Mouse (Mus musculus) large intestine, adult 2 months (tissue): ENCODE results near the gene Spag8. TPM values are rescaled to one million over a fixed set of nuclear protein-coding genes. Genes with fewer than 3 reads are reported as not detected.
A peak's percentile ranks its signal among the peaks of the same experiment; 100 is the strongest.

Experiments used
- DNase-seq: peaks from one replicate; pipeline ENCODE4 v3.0.0-alpha.2; 2012; ENCODE audit warnings: low read depth, low spot score
- WGBS: fragments of 180-500 bp; shearing (Covaris S2); methylation state at CpG from one replicate; pipeline ENCODE4 v1.1.7; 2018; 5-methylcytosine and 5-hydroxymethylcytosine counted together
- polyA plus RNA-seq: library from polyadenylated mRNA; depleted of rRNA; stranded (reverse); fragments of >200 nt; gene quantifications from 2 replicates; pipeline ENCODE4 v1.2.3, GENCODE M21; 2012

Gene Spag8
- polyA plus RNA-seq, 1 experiment, result 0.38 TPM

DNA sequence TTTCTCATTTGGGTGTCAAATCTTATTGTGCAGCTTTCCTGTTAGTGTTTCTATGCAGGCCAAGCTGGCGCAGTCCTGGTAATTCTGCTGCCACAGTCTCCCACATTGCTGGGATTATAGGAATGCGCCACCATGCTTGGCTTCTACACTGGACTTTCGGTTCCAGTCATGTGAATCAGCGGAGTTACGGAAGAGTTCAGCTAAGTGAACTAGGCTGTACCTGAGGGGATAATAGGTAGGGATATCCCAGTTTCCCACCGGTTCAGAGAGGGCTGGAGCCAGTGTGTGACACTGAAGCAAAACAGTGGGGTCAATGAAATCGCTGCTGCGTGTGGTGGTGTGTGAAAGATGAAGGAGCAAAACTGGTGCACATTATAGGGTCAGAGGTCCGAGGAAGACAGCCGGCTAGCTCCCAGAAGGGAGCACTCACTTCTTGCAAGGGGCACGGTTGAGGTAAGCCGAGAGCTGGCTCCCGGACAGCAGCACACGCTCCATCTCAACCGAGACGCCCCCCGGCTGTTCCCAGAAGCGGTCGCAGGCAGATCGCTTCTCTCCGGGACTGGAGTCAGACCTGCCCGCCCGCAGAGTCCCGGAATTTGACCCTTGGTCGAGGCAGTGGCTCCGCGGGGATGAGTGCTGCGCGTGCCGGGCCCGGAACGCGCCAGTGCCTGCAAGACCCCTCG is 2.4 kb upstream of the Spag8 start:
- 3% methylated on average over 34 of the region's 34 CpGs for WGBS
- DNase-seq, result no peak

DNA sequence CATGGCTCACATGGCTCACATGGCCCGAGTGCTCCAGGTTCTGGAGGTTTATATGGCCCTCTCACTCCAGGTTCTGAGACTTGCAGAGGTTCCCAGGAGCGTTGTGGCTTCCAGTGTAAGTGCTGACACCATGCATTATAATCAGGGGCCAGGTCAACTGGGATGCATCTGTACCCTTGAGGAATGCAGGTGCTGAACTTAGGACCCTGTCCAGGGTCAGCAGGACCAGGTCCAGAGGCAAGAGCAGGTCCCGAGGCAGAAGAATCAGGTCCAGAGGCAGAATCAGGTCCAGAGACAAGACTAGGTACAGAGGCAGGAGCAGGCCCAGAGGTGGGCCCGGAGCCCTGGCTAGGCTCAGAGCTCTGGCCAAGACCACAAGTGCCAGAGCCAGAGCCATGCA is 668 bp downstream of the Spag8 start:
- 87% methylated on average over 4 of the region's 4 CpGs for WGBS
- DNase-seq, result no peak

DNA sequence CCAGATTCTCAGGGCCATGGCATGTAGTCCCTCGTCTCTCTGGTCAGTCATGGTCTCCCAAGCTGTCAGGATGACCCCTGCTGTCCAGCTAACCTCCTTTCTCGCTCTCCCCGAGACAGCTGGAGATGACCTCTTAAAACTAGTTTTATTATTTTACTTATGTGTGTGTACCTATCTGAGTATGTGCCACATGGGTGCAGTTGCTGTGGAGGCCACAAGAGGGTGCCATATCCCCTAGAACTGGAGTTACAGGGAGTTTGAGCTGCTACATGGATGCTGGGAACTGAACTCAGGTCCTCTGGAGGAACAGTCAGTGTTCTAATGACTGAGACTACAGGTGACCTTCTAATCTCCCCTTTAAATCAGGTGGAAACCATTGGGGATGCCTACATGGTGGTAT is 3.6 kb downstream of the Spag8 start:
- no peak for DNase-seq

DNA sequence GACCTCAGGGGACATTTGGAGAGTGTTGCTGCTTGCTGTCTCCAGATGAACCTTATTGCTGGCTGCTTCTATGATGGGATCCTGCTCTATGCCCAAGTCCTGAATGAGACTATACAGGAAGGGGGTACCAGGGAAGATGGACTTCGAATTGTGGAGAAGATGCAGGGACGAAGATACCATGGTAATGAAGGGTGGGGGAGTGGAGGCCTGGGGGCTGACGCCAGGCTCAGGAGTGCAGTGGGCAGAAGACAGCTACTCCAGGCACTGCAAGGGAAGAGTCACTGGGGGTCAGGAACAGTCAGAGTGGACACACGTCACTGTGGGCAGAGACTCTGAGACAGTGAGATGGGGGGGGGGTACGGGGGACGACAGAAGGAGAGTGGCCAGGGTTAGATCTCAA is 12.9 kb downstream of the Spag8 start:
- no peak for DNase-seq
- 85% methylated on average over 6 of the region's 6 CpGs for WGBS

More for the DNA sequence above, 3.6 kb downstream of the Spag8 start:
- 91% methylated on average over 3 of the region's 3 CpGs for WGBS

DNA sequence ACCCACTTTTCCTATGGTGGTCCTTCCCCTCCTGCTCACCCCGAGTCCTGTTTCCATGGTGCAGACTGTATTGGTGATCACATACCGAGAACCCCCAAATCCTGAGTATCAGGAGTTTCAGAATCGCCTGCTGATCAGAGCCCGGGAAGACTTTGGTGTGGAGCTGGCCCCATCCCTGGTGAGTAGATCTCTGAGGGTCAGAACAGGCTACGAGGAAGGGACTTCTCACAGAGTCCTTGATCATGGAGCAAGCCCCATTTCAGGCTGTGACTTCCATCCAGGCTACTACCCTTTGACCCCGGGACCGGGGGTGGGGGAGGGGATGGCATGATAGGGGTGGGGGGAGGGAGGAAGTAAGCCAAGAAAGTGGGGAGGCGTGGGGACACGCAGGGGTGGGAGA is 13.3 kb downstream of the Spag8 start:
- no peak for DNase-seq

DNA sequence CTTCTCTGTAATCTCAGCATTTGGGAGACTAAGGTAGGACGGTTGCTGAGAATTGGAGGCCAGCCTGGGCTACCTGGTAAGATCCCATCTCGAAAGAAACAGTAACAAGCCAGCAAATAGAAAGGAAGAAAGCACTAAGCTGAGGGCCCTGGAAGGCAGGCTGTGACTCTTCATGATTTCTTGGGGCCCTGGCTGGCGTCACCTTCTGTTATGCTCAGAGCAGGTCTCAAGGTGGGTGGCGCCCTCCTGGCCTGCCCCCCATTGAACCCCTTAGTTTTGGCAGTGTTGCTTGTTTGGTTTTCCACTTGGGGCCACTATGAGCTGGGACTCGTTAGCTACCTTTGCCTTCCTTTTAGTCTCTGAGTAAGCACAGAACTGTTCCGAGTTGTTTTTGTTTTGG is 16.6 kb downstream of the Spag8 start:
- 72% methylated on average over 6 of the region's 6 CpGs for WGBS
- no peak for DNase-seq

More for the DNA sequence above, 13.3 kb downstream of the Spag8 start:
- WGBS, result 65% methylated on average over 9 of the region's 9 CpGs

DNA sequence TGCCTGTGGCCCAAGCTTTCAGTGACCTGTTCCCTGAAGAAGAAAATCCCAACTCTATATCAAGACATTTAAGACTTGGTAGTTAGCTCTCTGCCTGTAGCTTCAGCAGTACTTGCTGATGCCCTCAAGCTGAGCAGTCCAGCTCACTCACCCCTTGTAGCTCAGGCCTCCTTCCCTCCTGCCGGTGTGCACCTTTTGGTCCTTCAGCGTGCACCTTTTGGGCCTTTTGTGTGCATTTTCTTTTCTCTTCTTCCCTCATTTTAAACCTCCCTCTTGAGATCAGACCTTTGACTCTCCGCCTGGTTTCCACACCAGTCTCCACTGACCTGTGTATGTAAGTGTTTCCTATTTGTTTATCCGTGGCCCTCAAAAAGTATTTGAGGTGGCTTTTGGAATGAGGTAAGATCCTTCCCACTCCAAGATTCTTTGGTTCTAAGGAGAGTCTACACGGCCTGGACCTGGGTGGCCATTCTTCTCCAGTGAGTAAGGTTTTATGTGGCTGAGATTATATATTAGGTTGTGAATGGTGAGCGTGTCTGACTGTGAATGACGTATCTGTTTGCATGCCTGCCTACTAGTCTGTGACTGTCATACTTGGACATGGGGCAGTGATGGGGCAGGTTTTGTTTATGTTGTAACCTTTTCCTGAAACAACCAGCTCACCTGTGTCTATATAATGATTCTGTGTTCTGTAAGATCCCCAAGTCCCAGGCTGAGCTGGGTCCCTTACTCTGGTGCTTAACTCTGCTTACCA is 18.6 kb downstream of the Spag8 start:
- WGBS, result 73% methylated on average over 7 of the region's 7 CpGs
- DNase-seq, result no peak

DNA sequence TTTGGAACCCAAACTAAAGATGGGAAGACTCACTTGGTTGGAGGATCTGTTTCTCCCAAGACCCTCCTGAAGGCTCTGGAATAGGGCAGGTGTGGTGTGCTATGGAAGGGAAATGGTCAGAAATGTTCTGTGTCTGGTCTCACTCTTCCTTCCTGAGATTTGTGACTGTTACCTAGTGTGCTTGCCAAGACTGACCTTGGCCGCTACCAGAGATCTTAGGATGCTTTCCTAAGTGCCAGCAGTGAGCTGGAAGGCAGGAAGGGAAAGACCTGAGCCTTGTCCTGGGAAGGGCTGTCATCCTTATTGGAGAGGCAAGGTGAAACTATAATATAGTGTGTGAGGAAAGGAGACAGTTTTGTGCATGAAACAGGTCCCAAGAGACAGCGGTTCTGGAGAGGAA is 19.7 kb downstream of the Spag8 start:
- 72% methylated on average over 2 of the region's 2 CpGs for WGBS
- no peak for DNase-seq

DNA sequence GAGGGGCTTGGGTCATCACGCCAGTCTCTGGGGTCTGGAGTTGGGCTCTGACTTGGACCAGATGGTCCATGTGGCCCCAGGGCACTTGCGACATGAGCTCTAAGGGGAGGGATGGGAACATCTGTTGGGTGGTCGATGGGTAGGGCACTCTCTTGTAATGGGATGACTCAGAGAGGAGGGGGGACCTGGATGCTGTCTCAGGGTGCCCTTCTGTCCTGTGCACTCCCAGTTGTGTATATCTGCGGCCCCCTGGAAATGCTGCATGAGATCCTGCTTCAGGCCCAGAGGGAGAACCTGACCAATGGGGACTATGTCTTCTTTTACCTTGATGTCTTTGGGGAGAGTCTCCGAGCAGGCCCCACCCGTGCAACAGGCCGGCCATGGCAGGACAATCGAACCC is 20.1 kb downstream of the Spag8 start:
- WGBS, result 85% methylated on average over 8 of the region's 8 CpGs
- DNase-seq, result no peak

DNA sequence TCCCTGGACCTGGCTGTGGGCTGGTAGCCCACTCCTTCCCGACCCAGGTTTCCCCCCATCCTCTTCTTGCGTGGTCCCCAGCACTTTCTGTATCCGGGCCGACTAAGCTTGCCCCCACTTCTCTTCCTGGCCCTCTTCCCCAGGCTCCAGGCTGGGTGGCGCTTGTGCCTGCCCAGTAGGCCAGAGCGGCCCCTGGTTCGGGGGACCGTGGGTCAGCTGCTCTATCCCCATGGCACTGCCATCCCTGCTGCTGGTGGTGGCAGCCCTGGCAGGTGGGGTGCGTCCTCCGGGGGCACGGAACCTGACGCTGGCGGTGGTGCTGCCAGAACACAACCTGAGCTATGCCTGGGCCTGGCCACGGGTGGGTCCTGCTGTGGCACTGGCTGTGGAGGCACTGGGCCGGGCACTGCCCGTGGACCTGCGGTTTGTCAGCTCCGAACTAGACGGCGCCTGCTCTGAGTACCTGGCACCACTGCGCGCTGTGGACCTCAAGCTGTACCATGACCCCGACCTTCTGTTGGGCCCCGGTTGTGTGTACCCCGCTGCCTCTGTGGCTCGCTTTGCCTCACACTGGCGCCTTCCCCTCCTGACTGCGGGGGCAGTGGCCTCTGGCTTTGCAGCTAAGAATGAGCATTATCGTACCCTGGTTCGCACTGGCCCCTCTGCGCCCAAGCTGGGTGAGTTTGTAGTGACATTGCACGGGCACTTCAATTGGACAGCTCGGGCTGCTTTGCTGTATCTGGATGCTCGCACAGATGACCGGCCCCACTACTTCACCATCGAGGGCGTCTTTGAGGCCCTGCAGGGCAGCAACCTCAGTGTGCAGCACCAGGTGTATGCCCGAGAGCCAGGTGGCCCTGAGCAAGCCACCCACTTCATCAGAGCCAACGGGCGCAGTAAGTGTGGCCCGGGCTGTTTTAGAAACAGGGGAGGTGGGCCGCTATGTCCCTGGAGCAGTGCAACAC is 21.2 kb downstream of the Spag8 start:
- WGBS, result 49% methylated on average over 42 of the region's 42 CpGs
- no peak for DNase-seq

DNA sequence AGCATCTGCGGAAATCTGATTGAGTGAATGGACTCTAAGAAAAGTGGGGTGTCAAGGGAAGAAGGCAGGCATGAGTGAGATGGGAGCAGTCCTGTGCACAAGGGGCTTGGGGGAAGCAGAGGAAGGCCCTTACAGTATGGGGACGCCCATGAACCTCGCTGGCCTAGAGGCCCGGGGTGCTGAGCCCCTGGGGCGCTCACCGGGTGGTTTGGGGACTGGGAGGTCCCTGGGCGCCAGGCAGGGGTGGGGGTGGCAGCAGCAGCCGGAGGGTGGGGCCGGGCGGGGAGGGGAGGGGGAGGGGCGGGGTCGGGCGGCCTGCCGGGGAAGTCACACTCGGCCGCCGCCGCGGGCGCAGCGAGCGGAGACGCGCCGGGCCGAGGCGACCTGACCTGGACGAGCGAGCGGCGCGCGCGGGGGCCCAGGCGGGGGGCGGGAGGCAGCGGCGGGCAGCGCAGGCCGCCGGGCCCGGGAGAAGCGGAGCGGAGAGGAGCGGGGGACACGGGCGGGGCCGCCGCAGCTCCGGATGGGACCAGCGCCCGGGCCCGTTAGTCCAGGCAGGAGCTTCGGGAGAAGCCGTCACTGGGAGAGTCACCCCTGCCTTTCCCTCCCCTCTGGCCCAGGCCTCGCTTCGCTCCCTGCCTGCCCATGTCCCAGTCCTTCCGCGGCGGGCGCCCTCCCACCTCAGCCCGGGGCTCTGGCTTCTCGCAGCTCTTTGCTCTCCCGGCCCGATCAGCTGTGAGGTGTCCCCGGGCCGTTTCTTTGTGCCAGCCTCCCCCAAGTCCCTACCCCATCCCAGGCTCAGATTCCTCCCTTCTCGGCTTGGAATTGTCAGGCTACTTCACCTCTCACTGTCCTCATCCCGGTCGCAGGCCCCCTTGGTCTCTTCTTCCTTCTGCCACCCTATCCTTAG is 22.1 kb downstream of the Spag8 start, which contains the start of gene Npr2:
Gene Npr2, plus strand, starts transcription at position 890 of the 910 bp plus-strand sequence.
- no peak for DNase-seq
- 4% methylated on average over 55 of the region's 70 CpGs for WGBS

DNA sequence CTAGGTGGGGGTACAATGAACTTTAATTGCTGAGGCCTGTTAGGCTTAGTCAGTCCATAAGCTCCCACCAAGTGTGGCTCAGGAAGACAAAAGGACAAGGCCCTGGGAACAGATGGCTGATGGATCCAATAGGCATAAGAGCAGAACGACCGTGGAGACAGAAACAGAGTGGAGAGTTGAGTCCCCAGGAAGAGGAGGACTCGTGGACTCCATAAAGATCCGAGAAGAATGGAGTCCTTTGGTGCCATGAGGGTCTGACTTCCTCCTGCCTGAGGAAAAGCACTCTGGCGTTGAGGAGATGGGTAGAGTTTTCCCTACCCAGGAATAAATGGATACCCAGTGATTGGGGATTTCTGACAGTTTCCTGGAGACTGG is 22.7 kb downstream of the Spag8 start:
- WGBS, result 42% methylated on average over 5 of the region's 5 CpGs
- DNase-seq, result no peak

DNA sequence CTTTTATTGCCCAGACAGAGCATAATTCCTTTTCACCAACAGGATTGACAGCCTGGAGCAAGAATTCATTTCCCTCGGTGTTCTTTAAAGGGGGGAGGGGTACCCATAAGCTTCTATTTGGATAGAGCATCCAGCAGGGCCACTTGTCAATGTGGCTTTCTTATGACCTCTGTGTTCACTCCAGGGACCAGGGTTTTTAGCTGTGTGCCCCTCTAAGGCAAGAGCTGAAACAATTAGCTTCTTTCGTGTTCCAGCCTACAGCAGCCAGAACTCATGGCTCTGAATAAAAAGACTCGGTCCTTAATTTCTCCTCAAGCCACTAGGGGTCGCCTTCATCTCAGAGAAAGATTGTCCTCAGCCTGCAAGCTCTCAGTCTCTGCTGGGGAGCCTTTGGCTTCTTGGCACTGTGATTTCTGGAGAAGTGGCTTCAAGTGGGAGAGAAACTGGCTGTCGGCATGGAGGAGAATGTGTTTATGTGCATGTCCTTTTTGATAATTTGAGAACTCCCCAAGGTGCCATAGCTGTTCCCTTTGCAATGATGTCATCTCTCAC is 23.3 kb downstream of the Spag8 start:
- DNase-seq, result peak; percentile 60
- WGBS, result 3% methylated on average over 5 of the region's 5 CpGs

DNA sequence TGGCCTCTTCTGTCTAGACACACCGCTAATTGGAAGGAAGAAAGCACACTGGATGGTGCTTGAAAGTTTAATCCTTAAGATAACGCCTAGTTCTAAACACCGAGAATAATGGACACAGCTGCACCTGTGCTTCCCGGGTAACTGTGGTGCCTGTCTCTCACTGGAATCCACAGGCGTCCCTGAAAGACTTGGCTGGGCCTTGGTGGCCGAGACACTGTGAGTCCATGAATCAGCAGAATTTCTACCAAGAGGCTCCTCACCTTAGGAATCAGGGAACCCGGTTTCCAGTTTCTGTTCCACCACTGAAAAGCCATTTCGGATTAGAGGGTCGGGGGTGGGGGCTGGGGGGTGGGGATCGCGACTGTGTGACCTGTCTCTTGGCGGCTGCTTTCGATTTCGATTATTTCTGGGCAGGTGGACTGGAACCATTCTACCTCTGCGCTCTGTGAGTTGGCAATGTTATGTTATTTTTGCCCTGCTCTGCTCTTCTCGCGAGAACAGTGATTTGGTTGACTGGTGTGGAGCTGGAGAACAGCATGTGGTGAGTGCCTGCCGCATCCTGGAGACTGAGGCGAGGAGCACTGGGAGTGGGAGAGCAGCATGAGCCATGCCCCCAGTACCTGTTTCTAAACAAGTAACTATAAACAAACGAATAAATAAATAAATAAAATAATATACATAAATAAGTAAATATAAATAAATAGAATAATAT is 24.1 kb downstream of the Spag8 start:
- 58% methylated on average over 20 of the region's 20 CpGs for WGBS
- no peak for DNase-seq

DNA sequence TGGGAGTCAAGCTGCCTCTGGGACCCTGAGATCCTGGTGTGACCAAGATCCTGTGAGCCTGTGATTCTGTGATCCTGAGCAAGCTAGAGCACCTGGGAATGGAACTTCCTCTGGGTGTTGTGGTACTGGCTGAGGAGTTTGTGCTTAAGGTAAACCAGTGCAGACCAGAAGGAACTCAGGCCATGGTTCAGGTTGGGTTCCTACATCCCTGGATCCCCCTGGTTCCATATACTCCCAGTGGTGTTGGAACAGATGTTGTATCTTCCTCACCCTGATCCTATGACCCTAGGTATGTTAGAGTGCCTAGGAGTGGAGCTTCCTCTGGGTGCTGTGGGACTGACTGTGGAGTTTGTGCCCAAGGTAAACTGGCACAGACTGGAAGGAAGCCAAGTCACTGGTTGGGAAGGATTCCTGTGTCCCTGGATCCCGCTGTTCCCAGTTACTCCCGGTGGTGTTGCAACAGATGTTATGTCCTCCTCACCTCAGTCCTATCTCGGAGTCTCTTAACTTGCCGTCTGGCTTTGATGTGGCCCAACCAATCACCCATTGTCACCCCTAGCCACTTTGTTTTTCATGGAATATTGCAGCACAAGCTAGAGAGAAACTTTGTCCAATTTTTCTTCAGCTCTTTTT is 33.1 kb downstream of the Spag8 start:
- 63% methylated on average over 4 of the region's 4 CpGs for WGBS
- no peak for DNase-seq

DNA sequence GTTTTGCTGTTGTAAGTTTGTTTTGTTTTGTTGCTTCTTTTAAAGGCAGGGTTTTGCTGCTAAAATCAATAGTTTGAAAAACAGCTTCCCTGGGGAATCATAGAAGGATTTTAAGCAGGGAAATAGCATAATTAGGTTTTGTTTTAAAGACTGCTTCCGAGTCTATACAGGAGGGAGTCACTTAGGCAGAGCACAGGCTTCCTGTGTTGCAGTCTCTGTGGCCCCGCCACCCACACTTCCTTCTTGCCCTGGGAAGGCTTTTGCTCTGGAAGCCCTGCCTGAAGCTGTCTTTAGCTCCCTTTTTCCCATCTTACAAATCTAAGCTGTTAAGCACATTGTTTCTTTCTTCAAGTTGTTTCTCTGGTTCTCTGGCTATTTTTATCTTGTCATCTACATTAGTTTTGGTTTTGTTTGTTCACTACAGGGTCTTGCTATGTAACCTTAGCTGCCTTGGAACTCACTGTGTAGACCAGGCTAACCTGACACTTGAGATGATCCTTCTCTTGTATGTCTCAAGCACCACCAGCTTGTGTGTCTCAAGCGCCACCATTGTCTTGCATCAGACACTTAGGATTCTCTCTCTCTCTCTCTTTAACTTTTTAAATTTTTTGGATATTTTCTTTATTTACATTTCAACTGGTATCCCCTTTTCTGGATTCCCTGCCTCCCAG is 40.2 kb downstream of the Spag8 start:
- WGBS, result 60% methylated on average over 3 of the region's 3 CpGs
- no peak for DNase-seq

DNA sequence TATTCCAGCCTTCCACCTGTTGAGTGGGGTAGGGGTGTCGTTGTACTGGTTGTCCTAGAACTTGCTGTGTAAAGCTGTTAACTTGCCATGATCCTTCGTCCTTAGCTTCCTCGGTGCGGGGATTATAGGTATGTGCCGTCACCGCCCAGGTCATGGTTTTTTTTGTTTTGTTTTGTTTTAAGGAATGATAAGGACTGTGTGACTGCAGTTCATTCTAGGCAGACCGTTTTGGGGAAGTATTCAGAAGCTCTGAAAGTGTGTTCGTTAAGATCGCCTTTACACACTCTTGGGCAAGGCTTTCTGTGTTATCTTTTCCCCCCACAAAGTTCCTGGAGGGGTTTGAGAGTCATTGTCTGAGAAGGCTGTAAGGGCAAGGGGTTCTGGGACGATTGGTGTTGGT is 40.9 kb downstream of the Spag8 start:
- 35% methylated on average over 10 of the region's 10 CpGs for WGBS
- no peak for DNase-seq
